Mouse (Mus musculus): ENCODE measurements around the gene Usp25.

Usp25 gene

GRCm38 (mm10) chr16:77013427-77014320, at the start of gene Usp25:
Gene Usp25 (plus strand): TSS chr16:77013706.
- DNase-seq (ENCODE audit: low read depth, low spot score), result peak; percentile 92

GRCm38 (mm10) chr16:76967593-76968275, 45.8 kb upstream of the Usp25 start:
- DNase-seq (ENCODE audit: low read depth, low spot score), result no peak

- no peak for DNase-seq (ENCODE audit: low read depth, low spot score)
Observed at GRCm38 (mm10) chr16:76971211-76971610, 42.3 kb upstream of the Usp25 start.

- no peak for DNase-seq (ENCODE audit: low read depth, low spot score)
Observed at GRCm38 (mm10) chr16:76976787-76977430, 36.6 kb upstream of the Usp25 start.

GRCm38 (mm10) chr16:76983696-76984095, 29.8 kb upstream of the Usp25 start:
- no peak for DNase-seq (ENCODE audit: low read depth, low spot score)

- DNase-seq (ENCODE audit: low read depth, low spot score), result no peak
Observed at GRCm38 (mm10) chr16:76987711-76988110, 25.8 kb upstream of the Usp25 start.

- DNase-seq (ENCODE audit: low read depth, low spot score), result no peak
Observed at GRCm38 (mm10) chr16:77003900-77004299, 9.6 kb upstream of the Usp25 start.

GRCm38 (mm10) chr16:77009173-77009572, 4.3 kb upstream of the Usp25 start:
- no peak for DNase-seq (ENCODE audit: low read depth, low spot score)

- DNase-seq (ENCODE audit: low read depth, low spot score), result no peak
Observed at GRCm38 (mm10) chr16:77014321-77015211, 1.1 kb downstream of the Usp25 start.

GRCm38 (mm10) chr16:77015380-77016346, 2.2 kb downstream of the Usp25 start:
- DNase-seq (ENCODE audit: low read depth, low spot score), result no peak

GRCm38 (mm10) chr16:77017931-77018330, 4.4 kb downstream of the Usp25 start:
- no peak for DNase-seq (ENCODE audit: low read depth, low spot score)

GRCm38 (mm10) chr16:77020190-77020589, 6.7 kb downstream of the Usp25 start:
- DNase-seq (ENCODE audit: low read depth, low spot score), result no peak

GRCm38 (mm10) chr16:77023627-77024379, 10.3 kb downstream of the Usp25 start:
- DNase-seq (ENCODE audit: low read depth, low spot score), result no peak

- no peak for DNase-seq (ENCODE audit: low read depth, low spot score)
Observed at GRCm38 (mm10) chr16:77026099-77026498, 12.6 kb downstream of the Usp25 start.

GRCm38 (mm10) chr16:77026933-77027332, 13.4 kb downstream of the Usp25 start:
- peak; percentile 31 for DNase-seq (ENCODE audit: low read depth, low spot score)

- DNase-seq (ENCODE audit: low read depth, low spot score), result no peak
Observed at GRCm38 (mm10) chr16:77027976-77028686, 14.6 kb downstream of the Usp25 start.

- DNase-seq (ENCODE audit: low read depth, low spot score), result peak; percentile 71
Observed at GRCm38 (mm10) chr16:77028687-77029417, 15.3 kb downstream of the Usp25 start.

- peak; percentile 67 for DNase-seq (ENCODE audit: low read depth, low spot score)
Observed at GRCm38 (mm10) chr16:77030435-77030834, 16.9 kb downstream of the Usp25 start.

Measured in brain, adult 2 months (tissue).